Mouse (Mus musculus) 416B (cell line): ENCODE results near the gene Ap4m1.

Experiments used
- DNase-seq: peaks from one replicate; pipeline ENCODE4 v3.0.0; 2011; ENCODE audit warnings: low read depth

The Ap4m1 gene

DNA sequence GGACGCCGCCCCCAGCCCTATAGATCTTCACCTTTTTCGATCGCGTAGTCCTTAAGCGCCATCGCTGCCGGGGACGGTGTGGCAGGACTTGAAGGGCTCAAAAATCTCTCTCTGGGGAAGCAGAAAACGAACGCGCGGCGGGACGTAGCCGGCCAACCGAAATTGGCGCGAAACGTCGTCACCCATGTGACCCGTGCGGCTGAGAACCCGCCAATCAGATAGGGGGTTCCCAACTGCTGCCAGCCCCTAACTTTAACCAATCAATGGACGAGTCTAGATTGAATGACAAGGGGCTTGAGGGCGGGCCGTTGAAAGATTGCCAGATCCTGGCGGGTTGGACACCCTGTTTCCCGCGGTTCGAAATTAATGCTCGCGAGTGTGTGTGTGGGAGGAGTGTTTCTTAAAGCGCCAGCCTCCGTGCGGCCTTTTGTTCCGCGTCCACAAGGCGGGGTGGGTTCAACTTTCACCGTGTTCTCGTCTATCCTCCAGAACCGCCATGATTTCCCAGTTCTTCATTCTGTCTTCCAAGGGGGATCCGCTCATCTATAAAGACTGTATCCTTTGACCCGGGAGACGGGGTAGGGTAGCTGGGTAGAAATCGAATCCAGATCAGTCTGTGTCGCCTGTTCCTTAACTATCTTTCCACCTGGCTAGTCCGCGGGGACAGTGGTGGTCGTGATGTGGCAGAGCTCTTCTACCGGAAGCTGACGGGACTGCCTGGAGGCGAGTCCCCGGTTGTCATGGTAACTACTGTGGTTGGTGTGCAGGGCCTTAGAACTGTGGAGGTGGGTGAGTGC is at the start of gene Ap4m1, which contains the start of gene Mcm7:
Gene Ap4m1 (plus strand): TSS at position 308 of the 797 bp plus-strand sequence.
Gene Mcm7 (minus strand): TSS at position 728 of the 797 bp plus-strand sequence.
- peak; percentile 99 for DNase-seq

DNA sequence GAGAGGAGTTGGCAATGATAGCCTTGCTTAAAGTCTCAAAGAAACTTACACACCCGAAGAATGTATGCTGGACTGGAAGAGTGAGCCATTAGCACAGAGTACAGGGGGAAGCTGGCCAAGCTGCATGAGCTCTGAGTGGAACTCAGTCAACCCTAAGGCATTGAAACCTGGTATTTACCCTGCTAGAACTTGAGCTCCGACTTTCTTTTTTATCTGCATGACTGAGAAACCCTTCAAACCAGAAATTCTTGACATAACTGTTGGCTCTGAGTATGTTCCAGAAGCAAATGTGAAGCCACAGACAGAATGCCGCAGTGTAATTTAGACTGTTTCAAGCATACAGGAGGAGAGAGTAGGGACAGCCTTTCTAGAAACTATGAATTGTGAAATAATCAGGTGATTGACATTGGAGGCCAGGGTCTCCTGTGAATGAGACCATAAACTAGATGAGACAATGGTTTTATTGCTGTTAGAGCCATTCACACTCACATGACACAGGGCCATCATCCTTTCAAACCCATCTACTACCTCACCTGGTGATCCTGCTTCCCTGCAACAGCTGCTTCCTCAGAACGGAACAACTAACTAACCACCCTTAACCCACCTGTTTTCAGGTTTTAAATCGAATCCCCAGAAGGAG is 39.3 kb upstream of the Ap4m1 start:
- no peak for DNase-seq

DNA sequence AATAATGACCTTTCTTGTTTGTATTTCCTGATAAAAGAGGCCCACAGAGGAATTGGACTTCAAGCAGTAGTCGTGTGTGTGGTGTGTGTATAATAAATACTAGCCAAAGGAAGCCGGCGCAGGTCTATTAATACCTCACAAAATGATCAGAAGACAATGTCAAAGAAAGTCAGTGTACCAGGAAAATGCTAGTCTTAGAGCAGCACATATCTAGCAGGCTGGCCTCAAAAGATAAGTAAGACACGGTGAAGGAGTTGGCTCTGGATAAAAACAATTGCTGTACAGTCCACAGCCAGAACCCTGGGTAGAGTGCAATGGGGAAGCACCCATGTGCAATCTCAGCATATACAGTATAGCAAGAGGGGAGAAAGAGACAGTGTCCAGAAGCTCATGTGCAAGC is 34.5 kb upstream of the Ap4m1 start:
- DNase-seq = no peak

DNA sequence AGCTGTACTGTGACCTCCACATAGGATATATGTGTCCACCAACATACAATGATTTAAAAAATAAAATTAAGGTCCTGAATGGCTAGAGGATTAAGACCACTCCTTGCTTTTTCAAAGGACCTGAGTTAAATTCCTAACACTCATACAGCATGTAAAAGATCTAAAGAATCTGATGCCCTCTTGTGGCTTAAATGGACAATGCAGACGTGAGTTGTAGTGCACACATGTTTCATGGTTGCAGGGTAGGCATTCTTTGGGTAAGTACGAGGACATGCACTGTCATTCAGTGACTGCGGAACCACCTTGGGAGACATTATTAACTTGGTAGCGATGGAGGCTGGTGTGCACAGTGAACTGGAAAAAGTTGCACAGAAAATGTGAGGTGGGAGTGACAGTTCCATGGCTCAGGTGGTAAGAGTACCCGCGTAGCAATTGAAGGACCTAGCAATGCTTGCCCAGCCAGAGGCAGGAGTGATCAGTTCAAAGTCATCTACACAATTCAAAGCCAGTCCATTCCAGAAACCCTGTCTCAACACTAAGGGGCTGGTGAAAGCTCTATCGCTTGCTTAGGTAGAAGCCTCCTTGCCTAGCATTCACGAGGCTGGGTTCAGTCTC is 33.8 kb upstream of the Ap4m1 start:
- DNase-seq = peak; percentile 84

DNA sequence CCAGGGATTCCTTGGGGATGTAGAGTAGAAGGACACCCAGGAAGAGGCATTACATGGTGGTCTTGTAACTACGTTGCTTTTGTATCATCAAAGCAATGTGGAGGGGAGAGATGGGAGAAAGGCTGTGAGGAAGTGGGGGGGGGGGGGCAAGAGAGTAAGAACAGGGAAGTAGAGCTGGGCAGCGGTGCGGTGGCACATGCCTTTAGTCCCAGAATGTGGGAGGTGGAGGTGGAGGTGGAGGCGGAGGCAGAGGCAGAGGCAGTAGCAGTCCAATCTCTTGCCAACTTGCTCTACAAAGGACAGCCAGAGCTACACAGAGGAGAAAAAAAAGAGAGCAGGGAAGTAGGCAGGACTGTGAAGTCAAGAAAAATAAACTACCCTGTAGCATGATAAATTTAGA is 33.2 kb upstream of the Ap4m1 start:
- peak; percentile 36 for DNase-seq

DNA sequence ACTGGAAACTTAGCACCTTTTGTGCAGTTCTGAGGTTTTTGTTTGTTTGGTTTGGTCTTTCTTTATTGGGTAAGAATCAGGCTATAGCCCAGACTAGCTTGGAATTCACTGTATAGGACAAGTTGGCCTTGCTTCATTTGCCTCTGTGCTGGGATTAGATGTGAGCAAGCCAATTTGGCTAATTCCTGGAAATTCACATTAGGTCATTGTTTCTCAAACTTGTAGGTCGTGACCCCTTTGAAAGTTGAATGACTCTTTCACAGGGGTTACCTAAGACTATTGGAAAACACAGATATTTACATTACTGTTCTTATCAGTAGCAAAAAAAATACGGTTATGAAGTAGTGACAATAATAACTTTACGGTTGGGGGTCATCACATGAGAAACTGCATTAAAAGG is 17.4 kb upstream of the Ap4m1 start:
- DNase-seq = no peak

DNA sequence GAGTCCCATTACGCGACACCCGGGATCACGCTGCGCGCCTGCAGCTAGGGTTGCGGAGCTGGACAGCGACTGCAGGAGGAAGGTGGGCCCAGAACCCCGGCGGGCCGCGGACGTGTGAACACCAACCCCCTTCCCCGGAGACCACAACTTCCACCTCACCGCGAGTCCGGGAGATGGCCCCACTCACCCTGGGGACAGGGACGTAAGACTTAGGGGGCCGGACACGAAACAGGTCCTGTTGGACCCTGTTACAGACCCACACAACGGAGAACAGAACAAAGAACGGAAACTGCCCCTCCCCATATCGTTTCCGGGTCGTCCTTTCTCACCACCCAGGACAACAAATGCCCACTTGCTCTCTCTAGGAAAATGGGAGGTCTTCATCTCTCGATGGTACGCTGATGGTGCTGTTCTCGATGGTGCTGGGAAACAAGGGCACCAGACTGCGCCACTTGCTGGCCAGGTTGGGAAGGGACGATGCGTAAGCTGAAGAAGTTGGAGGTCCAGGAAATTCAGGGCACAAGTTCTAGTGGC is 16.3 kb upstream of the Ap4m1 start, which contains the start of gene Zfp113:
Gene Zfp113 (minus strand): TSS at position 302 of the 534 bp plus-strand sequence.
- peak; percentile 99 for DNase-seq

DNA sequence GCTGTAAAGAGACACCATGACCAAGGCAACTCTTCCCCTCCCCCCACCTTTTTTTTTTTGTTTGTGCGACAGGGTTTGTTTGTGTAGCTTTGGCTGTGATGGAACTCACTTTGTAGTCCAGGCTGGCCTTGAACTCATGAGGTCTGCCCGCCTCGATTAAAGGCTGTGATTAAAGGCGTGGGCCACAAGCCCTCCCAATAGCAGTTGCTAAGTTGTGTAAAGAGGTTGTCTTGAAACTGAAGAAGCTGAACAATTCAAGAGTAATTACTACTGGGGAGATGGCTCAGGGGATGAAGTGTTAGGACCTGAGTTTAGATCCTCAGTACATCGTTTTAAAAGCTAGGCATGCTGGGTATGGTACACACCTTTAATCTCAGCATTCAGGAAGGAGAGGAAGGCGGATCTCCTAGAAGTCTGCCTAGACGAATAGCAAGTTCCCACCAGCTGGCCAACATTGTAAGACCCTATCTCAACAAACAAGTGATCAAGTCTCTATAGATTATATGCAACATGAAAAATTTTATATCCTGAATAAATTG is 11.5 kb upstream of the Ap4m1 start:
- DNase-seq = no peak

DNA sequence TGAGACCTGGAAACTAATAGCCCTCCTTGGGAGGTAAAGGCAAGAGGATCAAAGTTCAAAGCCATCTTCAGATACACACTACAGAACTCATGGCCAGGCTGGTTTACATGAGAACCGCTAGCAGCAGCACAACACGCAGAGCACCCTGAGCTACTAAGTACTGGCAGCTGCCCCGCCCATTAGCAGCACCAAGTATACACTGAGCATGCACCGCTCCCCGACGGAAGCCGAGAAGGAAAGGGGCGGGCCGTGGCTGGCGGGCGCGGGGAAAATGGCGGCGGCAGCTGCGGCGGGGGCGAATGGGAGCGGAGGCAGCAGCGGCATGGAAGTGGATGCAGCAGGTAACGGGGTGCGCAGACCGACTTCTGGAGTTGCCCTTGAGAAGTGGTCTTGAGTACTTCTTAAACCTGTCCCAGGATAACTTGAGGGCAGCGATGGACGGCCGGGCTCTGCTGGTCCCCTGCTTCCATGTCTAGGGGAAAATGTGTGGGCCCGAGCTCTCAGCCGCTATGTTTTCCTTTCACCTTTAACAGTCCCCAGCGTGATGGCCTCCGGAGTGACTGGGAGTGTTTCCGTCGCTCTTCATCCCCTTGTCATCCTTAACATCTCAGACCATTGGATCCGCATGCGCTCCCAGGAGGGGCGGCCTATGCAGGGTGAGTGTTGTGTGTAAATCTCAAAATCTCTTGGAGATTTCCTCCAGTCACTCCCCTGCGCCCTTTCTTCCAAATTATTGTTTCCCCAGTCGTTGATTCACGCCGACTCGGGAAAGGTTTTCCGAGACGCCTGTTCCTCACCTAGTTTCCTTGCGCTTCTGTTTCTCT is 10.7 kb upstream of the Ap4m1 start, which contains the start of gene Cops6:
Gene Cops6 (plus strand): TSS at position 230 of the 824 bp plus-strand sequence.
- peak; percentile 94 for DNase-seq

DNA sequence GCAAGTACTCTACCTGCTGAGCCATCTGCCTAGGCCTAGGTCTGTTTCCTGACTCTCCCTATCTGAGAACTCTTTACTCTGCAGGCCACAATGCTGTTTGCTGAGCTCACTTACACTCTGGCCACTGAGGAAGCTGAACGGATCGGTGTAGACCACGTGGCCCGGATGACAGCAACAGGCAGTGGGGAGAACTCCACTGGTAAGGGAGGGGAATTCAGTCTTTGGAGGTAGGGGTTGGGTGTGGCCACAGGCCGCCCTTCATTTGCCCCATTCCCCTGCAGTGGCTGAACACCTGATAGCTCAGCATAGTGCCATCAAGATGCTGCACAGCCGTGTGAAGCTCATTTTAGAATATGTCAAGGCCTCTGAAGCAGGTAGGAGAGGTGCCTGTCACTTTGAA is 8.8 kb upstream of the Ap4m1 start:
- no peak for DNase-seq

DNA sequence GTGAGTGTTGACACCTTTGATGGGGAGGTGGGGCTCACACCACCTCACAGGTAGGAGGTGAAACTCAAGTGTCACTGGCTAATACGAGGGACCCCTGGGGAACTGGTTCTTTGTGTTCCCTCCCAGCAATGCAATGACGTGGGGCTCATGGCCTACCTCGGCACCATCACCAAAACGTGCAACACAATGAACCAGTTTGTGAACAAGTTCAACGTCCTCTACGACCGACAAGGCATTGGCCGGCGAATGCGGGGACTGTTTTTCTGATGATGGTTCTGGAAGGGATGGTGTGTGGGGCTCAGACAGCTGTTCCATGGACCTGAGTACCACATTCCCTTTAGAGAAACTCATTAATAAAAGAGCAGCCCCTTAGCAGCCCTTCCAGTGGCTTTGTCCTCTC is 8.2 kb upstream of the Ap4m1 start:
- DNase-seq = no peak

DNA sequence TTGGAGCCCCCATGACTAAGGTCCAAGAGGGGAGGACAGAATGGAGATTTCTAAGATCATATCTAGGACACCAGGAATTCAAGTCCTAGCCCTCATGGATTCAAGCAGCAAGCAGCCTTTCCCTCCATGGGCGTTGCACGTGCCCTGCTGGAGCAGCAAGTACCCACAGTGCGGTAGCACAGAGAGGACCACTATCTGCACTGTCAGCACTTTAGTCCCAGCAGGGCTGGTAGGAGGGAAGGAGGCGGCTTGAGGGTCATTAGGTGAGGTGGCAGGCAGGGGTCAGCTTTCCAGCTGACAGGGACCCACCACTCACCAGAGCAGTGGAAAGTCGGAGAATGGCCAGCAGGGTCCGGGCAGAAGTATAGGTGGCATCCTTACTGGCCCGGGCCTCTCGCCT is 6.2 kb upstream of the Ap4m1 start:
- no peak for DNase-seq

DNA sequence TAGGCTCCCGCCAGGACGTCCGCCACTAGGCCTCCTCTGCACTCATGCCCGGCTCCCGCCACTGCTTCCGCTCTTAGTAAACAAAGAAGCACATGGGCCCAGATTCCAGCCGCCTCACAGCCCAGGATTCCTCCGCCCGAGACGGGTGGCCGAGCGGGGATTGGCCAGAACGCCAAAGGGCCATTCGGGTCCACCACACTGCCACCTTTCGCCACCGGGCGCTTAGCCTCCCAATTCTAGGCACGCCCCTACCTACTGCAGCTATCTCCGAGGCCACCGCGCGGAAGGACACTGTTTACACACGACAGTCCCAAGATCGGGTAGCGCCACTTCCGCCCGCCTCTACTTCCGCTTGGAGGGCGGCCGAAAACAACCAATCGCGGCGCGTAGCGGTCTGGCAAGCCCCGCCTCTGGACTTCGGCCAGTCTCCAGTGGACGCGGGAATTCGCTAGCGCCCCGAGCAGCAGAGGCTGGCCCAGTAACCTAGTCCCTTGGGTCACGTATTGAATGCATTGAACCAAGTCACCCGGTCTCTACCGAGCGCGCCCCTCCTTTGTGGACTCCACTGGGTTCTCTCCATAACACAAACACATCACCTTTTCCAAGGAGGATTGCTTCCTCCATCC is 753 bp upstream of the Ap4m1 start:
- DNase-seq = peak; percentile 99

DNA sequence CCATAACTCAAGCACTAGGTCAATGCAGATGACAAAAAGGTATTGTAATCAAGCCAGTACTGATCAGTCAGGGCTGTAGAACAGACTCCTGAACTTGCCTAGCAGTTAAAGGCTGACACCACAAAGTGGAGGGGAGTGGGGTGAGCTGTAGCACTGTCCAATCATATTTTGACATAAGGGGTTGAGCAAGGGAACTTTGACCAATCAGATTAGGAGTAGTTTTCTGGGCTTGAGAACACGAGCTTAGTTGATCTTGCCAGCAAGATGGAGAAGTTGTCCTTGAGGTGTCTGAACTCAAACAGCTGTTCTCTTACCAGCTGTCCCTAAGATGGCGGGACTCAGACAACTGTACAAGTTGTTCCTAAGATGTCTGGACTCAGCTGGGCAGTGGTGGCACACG is 1.4 kb downstream of the Ap4m1 start:
- peak; percentile 90 for DNase-seq

DNA sequence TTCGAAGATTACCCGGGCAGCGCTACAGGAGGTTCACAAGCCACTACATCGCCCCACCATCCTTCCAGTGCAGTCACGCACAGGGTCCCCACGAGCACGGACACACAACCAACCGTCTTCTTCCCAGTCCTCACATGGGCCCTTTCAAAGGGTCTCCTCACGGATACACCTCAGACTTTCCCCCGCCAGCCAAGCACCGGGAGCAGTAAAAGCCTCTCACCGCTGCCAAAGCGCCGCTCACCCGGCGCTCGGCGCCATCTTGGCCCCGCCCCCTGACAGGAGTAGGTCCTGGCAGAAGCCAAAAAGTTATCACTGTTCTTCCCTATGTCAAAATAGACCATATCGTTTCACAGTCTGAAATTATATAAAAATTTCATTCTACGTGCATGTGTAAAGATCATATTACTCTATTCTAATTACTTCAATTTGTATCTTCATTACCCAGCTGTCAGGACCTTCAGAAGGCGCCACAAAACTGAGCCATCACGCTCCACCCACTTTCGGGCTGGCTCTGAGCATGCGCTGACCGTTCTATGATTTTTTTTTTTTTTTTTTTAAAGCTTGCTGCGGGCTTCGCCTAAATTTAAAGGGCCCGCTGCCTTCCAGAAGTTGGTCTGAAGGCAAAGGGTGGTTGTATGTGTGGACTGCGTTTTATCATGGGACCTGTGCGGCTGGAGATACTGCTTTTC is 15.3 kb downstream of the Ap4m1 start, which contains the start of the genes Taf6 and Cnpy4:
Gene Taf6 (minus strand): TSS at position 502 of the 689 bp plus-strand sequence.
Gene Cnpy4 (plus strand): TSS at position 536 of the 689 bp plus-strand sequence.
- DNase-seq = peak; percentile 94

DNA sequence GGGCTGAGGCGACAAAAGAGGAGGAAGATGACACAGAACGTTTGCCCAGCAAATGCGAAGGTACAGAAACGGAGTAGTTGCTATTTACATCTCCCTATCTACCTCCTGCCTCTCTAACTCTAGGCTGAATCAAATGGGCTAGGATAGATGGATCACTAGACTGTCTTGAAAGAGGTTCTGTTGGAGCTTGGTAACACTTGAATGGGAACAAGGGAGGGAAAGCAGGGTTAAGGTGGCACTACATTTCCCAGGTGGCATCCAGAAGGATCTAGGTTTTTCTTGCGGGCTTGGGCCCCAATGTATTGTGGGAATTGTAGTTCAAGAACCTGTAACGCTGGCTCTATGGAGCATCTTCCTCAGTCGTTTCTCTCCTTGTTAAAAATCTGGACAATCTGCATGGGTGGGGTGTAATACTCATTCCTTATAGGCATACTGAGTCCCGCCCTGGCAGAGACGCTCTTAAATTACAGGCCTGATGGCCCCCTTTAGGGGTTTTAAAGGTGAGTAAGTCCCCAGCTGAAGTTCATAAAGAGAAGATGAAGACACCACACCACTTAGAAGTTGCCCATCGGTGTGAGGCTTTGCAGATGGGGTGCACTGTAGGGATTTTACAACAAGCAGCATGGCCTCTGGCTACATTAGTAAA is 16.0 kb downstream of the Ap4m1 start:
- DNase-seq = peak; percentile 92

DNA sequence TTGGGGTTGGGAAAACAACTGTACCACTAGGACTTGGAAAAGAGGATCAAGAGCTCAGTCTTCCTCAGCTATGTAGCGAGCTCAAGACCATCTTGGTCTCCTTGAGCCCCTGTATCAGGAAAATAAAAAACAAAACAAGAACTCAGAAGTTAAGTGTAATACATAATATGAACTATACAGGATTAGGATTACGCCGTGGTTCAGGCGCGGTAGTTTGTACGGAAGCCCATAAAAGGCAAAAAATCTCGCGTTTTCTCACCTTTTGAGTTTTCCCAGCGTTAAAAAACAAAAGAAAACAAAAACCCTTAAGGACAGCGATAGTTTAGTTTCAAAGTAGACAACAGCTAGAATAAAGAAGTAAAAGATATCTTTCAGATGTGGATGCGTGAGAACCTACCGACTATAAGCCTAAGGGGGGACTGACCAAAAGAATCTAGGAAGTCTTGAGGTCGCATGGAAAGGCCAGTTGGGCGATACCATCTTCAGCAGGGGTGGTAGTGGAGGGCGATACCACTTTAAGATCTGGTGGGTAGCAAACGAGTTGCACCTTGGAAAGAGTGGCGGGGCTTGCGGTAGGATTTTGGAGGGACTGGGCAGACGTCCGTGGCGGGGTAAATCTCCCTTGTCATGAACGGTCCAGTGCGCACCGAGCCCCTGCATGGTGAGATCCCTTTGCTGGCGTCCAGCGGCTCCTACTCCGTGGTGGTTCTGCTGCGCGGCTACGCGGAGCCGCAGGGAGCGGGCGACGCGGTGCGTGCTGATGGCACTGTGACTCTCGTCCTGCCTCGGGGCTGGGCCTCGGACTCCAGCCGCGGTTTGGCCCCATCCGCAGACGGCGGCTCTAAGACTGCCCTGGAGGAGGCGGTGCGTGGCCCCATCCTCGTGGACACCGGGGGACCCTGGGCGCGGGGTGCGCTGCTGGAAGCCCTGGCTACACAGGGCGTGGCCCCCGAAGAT is 22.2 kb downstream of the Ap4m1 start, which contains the start of gene Mblac1:
Gene Mblac1 (plus strand): TSS at position 544 of the 957 bp plus-strand sequence.
- peak; percentile 97 for DNase-seq

DNA sequence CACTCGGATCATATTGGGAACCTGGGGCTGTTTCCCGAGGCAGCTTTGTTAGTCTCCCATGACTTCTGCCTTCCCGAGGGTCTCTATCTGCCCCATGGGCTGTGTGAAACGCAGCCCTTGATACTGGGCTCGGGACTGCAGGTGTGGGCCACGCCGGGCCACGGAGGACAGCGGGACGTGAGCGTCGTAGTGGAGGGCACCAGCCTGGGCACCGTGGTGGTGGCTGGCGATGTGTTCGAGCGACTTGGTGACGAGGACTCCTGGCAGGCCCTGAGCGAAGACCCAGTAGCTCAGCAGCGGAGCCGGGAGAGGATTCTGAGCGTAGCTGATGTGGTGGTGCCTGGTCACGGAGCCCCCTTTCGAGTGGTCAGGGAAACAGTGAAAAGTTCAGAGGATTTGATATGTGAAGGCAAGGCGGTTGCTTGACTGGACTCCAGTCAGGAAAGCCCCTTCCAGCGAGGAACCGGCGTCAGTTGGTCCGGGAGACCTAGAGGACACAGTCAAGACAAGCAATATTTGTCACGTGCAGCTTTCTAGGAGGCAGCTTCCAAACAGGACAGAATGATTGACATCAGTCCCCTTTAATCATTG is 23.0 kb downstream of the Ap4m1 start:
- peak; percentile 71 for DNase-seq
